17 mouse cellular contexts compared by ENCODE assay signal in the genomic region with DNA sequence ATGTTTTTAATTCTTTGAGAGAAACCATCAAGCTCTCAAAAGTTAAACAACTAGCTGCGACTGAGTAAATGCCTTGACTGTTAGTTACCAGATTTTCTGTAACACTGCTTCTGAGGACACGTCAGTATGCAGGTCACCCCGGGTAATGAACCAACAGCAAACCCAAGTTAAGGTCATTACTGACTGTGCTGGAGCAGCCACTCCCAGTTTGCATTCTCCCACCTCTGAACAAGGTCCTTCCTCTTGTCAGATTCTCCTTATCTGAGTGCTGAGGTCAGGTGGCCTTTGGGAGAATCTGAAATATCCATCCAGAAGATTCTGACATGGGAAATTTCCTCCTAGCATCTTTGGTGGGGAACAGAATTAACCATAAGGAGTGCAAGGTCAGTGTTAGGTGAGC.
"Had no signal": no experiment of that assay in that cellular context is flagged by ENCODE, and none has a peak within 500 bp of the region (broad histone marks: within the 10 kb centered on the region; RNA-seq: fewer than 3 reads in every experiment).

No protein-coding gene starts in this region.

- DNase-seq: liver, postnatal 0 days; lung, adult 2 months; lung, postnatal 14 days; lung, postnatal 36 days; midbrain, embryonic 14.5 days; right cerebral cortex, postnatal 14 days; thymus, adult 2 months; thymus, postnatal 25 days; thymus, postnatal 4 days had no signal

- ATAC-seq: liver, postnatal 0 days; lung, postnatal 0 days had no signal

- H3K4me2 ChIP-seq: lung, embryonic 15.5 days; midbrain, embryonic 12.5 days; neural tube, embryonic 12.5 days; stomach, embryonic 15.5 days had no signal

- H3K9me3 ChIP-seq: lung, embryonic 15.5 days; midbrain, embryonic 12.5 days; neural tube, embryonic 12.5 days; stomach, embryonic 15.5 days had no signal

- H3K27ac ChIP-seq: lung, embryonic 15.5 days; macrophage; midbrain, embryonic 12.5 days; neural tube, embryonic 12.5 days; stomach, embryonic 15.5 days; stomach, postnatal 0 days had no signal

- H3K9ac ChIP-seq: liver, postnatal 0 days; lung, embryonic 15.5 days; midbrain, embryonic 12.5 days; neural tube, embryonic 12.5 days; stomach, embryonic 15.5 days had no signal

- H3K4me3 ChIP-seq: lung, embryonic 15.5 days; megakaryocyte, embryonic 14.5 days; midbrain, embryonic 12.5 days; neural tube, embryonic 12.5 days; stomach, embryonic 15.5 days had no signal

- H3K36me3 ChIP-seq: lung, embryonic 15.5 days; midbrain, embryonic 12.5 days; neural tube, embryonic 12.5 days; stomach, embryonic 15.5 days had no signal

- H3K27me3 ChIP-seq: lung, embryonic 15.5 days; neural tube, embryonic 12.5 days; stomach, embryonic 15.5 days had no signal
